Mouse (Mus musculus): ENCODE data around the gene Vmn2r29.

Gene Vmn2r29

GRCm38 (mm10) chr7:7185897-7186296 lies 61.2 kb downstream of the Vmn2r29 start:
- no peak overlapping the region for H3K4me3 ChIP-seq (replicated peaks; ENCODE audit: low read length)
- no peaks in the 10 kb centered on the region for H3K27me3 ChIP-seq (ENCODE audit: insufficient read depth, low read length)
- peaks cover 7% of the 10 kb centered on the region; the same call in 1 of the 2 replicates for H3K4me1 ChIP-seq (replicated peaks; ENCODE audit: low read depth, low read length)
- TF ChIP-seq POU5F1 (IDR thresholded peaks at IDR 0.05; ENCODE audit: borderline replicate concordance, low read length) (no peak), CTCF (conservative IDR thresholded peaks at IDR 0.05; ENCODE audit: low read length) (no peak), NANOG (IDR thresholded peaks at IDR 0.05; ENCODE audit: borderline replicate concordance, low read length) (no peak)
- H3K9me3 ChIP-seq (ENCODE audit: low read length), result no peaks in the 10 kb centered on the region
- H3K36me3 ChIP-seq (ENCODE audit: insufficient read depth, low read length), result peaks cover 27% of the 10 kb centered on the region

Data from E14TG2a.4 (cell line).